Mouse (Mus musculus) cerebellum, adult 9-10 months (tissue): ENCODE data around the gene Exoc3l.

Source experiments
- DNase-seq: peaks from one replicate; pipeline ENCODE4 v3.0.0; 2022

The Exoc3l gene

GRCm38 (mm10) chr8:105295895-105296573, at the start of gene Exoc3l:
Gene Exoc3l, minus strand, starts transcription at chr8:105296101.
- DNase-seq, result no peak

GRCm38 (mm10) chr8:105345061-105345975, 49.4 kb upstream of the Exoc3l start:
- no peak for DNase-seq

GRCm38 (mm10) chr8:105343791-105344574, 48.1 kb upstream of the Exoc3l start:
- no peak for DNase-seq

- no peak for DNase-seq
Measured at GRCm38 (mm10) chr8:105342768-105343167, 46.9 kb upstream of the Exoc3l start.

GRCm38 (mm10) chr8:105341399-105341798, 45.5 kb upstream of the Exoc3l start:
- no peak for DNase-seq

- DNase-seq, result no peak
Measured at GRCm38 (mm10) chr8:105339886-105340635, 44.2 kb upstream of the Exoc3l start.

- DNase-seq, result no peak
Measured at GRCm38 (mm10) chr8:105338992-105339391, 43.1 kb upstream of the Exoc3l start.

GRCm38 (mm10) chr8:105336373-105337130, 40.7 kb upstream of the Exoc3l start:
- no peak for DNase-seq

- DNase-seq, result no peak
Measured at GRCm38 (mm10) chr8:105332523-105332922, 36.6 kb upstream of the Exoc3l start.

GRCm38 (mm10) chr8:105331931-105332330, 36.0 kb upstream of the Exoc3l start:
- no peak for DNase-seq

GRCm38 (mm10) chr8:105331469-105331868, 35.6 kb upstream of the Exoc3l start:
- DNase-seq, result no peak

GRCm38 (mm10) chr8:105330325-105330724, 34.4 kb upstream of the Exoc3l start:
- DNase-seq, result no peak

GRCm38 (mm10) chr8:105326968-105327367, 31.1 kb upstream of the Exoc3l start:
- no peak for DNase-seq

- DNase-seq, result peak; percentile 98
Measured at GRCm38 (mm10) chr8:105326141-105326672, 30.3 kb upstream of the Exoc3l start, which contains the start of the genes Lrrc29 and Tmem208. Gene Lrrc29, minus strand, starts transcription at chr8:105326278. Gene Tmem208, plus strand, starts transcription at chr8:105326354.

GRCm38 (mm10) chr8:105325641-105326093, 29.8 kb upstream of the Exoc3l start:
- no peak for DNase-seq

- no peak for DNase-seq
Measured at GRCm38 (mm10) chr8:105323183-105323582, 27.3 kb upstream of the Exoc3l start.

- no peak for DNase-seq
Measured at GRCm38 (mm10) chr8:105318662-105319190, 22.8 kb upstream of the Exoc3l start.

GRCm38 (mm10) chr8:105317941-105318340, 22.0 kb upstream of the Exoc3l start:
- peak; percentile 40 for DNase-seq

GRCm38 (mm10) chr8:105315073-105315769, 19.3 kb upstream of the Exoc3l start:
- peak; percentile 74 for DNase-seq
